Mouse (Mus musculus) liver, embryonic 11.5 days (tissue): ENCODE measurements at regions not wholly inside any gene's neighbourhood (a gene's known extent, or its start where the extent isn't known, plus 50 kb on each side); places are given as distances from the start of the nearest gene placed in this dataset.

Experiments
- ATAC-seq: fragments of 200-750 bp; cut with Nextera tagmentation; replicated peaks from 2 replicates; pipeline ENCODE4 v1.8.0; 2017; ENCODE audit warnings: moderate number of reproducible peaks, mild to moderate bottlenecking, moderate TSS enrichment, moderate library complexity; ENCODE audit not compliant: low FRiP score
- DNase-seq: peaks from one replicate; pipeline ENCODE4 v3.0.0-alpha.2; 2017; ENCODE audit warnings: low spot score
- H3K27ac ChIP-seq: fragments of 300-500 bp; sonication (generic); 2 replicates; pipeline ENCODE4 v1.5.1; 2014; ENCODE audit warnings: mild to moderate bottlenecking, low read depth, low read length, control low read depth
- H3K27me3 ChIP-seq: fragments of 300-500 bp; sonication (generic); replicated peaks from 2 replicates; pipeline ENCODE4 v1.6.1; 2014; ENCODE audit warnings: low read length, mixed read lengths; ENCODE audit not compliant: control insufficient read depth, insufficient read depth
- H3K36me3 ChIP-seq: fragments of 300-500 bp; sonication (generic); 2 replicates; pipeline ENCODE4 v1.6.1; 2014; ENCODE audit warnings: mild to moderate bottlenecking, low read length, moderate library complexity, mixed read lengths; ENCODE audit not compliant: control insufficient read depth, insufficient read depth
- H3K4me1 ChIP-seq: fragments of 300-500 bp; sonication (generic); replicated peaks from 2 replicates; pipeline ENCODE4 v1.6.1; 2014; ENCODE audit warnings: low read length, mixed read lengths; ENCODE audit not compliant: control insufficient read depth, insufficient read depth
- H3K4me2 ChIP-seq: fragments of 300-500 bp; sonication (generic); 2 replicates; pipeline ENCODE4 v1.6.1; 2014; ENCODE audit warnings: mild to moderate bottlenecking, control low read depth, moderate library complexity
- H3K4me3 ChIP-seq: fragments of 300-500 bp; sonication (generic); 2 replicates; pipeline ENCODE4 v1.5.1; 2014; ENCODE audit warnings: low read depth, low read length, control low read depth
- H3K9ac ChIP-seq: fragments of 300-500 bp; sonication (generic); 2 replicates; pipeline ENCODE4 v1.6.1; 2014; ENCODE audit warnings: low read depth, low read length, control low read depth
- H3K9me3 ChIP-seq: fragments of 300-500 bp; sonication (generic); 2 replicates; pipeline ENCODE4 v1.6.1; 2016; ENCODE audit warnings: low read length, inconsistent platforms, mixed read lengths; ENCODE audit not compliant: control insufficient read depth
- WGBS: fragments of 180-500 bp; shearing (Covaris S2); extraction: QIAGEN DNeasy Blood & Tissue Kit; methylation state at CpG from one replicate; pipeline ENCODE4 v1.1.7; 2014; 5-methylcytosine and 5-hydroxymethylcytosine counted together

DNA sequence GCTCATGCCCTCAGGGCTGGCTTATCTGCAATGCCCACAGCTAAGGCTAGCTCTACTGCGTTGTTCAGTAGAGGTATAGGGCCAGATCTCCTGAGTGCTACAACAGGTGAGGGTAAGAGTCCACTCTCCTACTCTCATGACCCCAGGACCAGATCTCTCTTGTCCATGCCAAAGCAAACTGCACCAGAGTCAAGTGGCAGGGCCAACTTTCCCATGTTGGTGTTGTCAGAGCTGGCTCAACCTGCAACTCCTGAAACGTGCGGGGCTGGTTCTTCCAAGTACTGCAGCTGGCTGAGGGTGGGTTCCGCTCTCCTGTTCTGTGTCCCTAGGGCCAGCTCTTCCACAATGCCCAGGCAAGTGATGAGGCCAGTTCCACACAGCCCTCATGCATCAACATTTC is 61.5 kb upstream of the Fxr1 start:
- Histone ChIP-seq H3K27me3 (no peaks in the 10 kb centered on the region), H3K9me3 (no peaks in the 10 kb centered on the region), H3K27ac (no peak overlapping the region), H3K4me2 (no peak overlapping the region), H3K4me1 (no peaks in the 10 kb centered on the region), H3K4me3 (no peak overlapping the region), H3K9ac (no peak overlapping the region), H3K36me3 (no peaks in the 10 kb centered on the region)
- ATAC-seq (no peak), DNase-seq (no peak)
- WGBS, result 79% methylated on average over 4 of the region's 4 CpGs

DNA sequence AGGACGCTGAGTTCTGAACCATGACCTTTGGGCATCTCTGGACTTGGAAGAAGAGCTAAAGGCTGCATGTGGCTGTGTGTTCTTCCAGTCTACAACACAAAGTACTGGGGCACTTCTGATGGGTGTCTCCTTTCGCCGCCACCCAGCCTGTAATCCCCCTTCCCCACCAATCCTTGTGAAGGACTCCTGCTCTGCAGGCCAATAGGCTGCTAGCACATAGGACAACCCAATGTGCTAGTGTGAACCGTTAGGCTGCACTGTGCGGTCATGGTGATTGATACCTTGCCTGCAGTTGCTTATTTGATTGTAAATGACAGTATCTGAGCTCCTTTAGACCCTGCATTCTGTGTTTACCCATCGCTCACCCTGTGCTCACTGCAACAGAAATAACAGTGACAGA is 59.5 kb upstream of the Fxr1 start:
- DNase-seq (no peak), ATAC-seq (no peak)
- Histone ChIP-seq H3K9me3 (no peaks in the 10 kb centered on the region), H3K4me3 (no peak overlapping the region), H3K27me3 (no peaks in the 10 kb centered on the region), H3K27ac (no peak overlapping the region), H3K4me2 (no peak overlapping the region), H3K36me3 (no peaks in the 10 kb centered on the region), H3K9ac (no peak overlapping the region), H3K4me1 (no peaks in the 10 kb centered on the region)
- WGBS, result 63% methylated on average over 6 of the region's 6 CpGs

- no peaks in the 10 kb centered on the region for H3K36me3 ChIP-seq
- H3K4me2 ChIP-seq, result no peak overlapping the region
- ATAC-seq, result no peak
- no peaks in the 10 kb centered on the region for H3K4me1 ChIP-seq
- H3K9ac ChIP-seq, result no peak overlapping the region
- H3K27me3 ChIP-seq, result no peaks in the 10 kb centered on the region
- H3K27ac ChIP-seq, result no peak overlapping the region
- no peaks in the 10 kb centered on the region for H3K9me3 ChIP-seq
- 65% methylated on average over 5 of the region's 5 CpGs for WGBS
- no peak overlapping the region for H3K4me3 ChIP-seq
- no peak for DNase-seq
Observed at GRCm38 (mm10) chr3:33962938-33963337, 56.8 kb upstream of the Fxr1 start.

- no peak for ATAC-seq
- WGBS, result 73% methylated on average over 8 of the region's 8 CpGs
- Histone ChIP-seq H3K9me3 (no peaks in the 10 kb centered on the region), H3K27ac (no peak overlapping the region), H3K4me2 (no peak overlapping the region), H3K9ac (no peak overlapping the region), H3K4me1 (no peaks in the 10 kb centered on the region), H3K27me3 (no peaks in the 10 kb centered on the region), H3K36me3 (no peaks in the 10 kb centered on the region), H3K4me3 (no peak overlapping the region)
- no peak for DNase-seq
Observed at GRCm38 (mm10) chr3:33967184-33967583, 52.6 kb upstream of the Fxr1 start.
